Mouse (Mus musculus) neural tube, embryonic 15.5 days (tissue): Measurements from ENCODE around the gene Ppia. TPM values are rescaled to one million over a fixed set of nuclear protein-coding genes. Genes with fewer than 3 reads are reported as not detected.
A peak's percentile ranks its signal among the peaks of the same experiment; 100 is the strongest.
"Not testable (repeated sequence)": the region's sequence is repeated elsewhere in the genome, so short reads cannot be mapped to it uniquely, and the experiment has no call there.

Source experiments
- ATAC-seq: fragments of 200-750 bp; cut with Nextera tagmentation; 2 replicates; pipeline ENCODE4 v1.8.0; 2017; ENCODE audit warnings: mild to moderate bottlenecking, moderate TSS enrichment, moderate library complexity; ENCODE audit not compliant: low FRiP score
- H3K27ac ChIP-seq: fragments of 300-500 bp; sonication (generic); replicated peaks from 2 replicates; pipeline ENCODE4 v1.5.1; 2015; ENCODE audit warnings: mild to moderate bottlenecking, inconsistent platforms
- H3K27me3 ChIP-seq: fragments of 300-500 bp; sonication (generic); replicated peaks from 2 replicates; pipeline ENCODE4 v1.6.1; 2015; ENCODE audit warnings: inconsistent platforms
- H3K36me3 ChIP-seq: fragments of 300-500 bp; sonication (generic); 2 replicates; pipeline ENCODE4 v1.6.1; 2015; ENCODE audit warnings: inconsistent platforms
- H3K4me1 ChIP-seq: fragments of 300-500 bp; sonication (generic); 2 replicates; pipeline ENCODE4 v1.6.1; 2015; ENCODE audit warnings: inconsistent platforms
- H3K4me2 ChIP-seq: fragments of 300-500 bp; sonication (generic); 2 replicates; pipeline ENCODE4 v1.6.1; 2015; ENCODE audit warnings: inconsistent platforms, mild to moderate bottlenecking, moderate library complexity
- H3K4me3 ChIP-seq: fragments of 300-500 bp; sonication (generic); replicated peaks from 2 replicates; pipeline ENCODE4 v1.5.1; 2015; ENCODE audit warnings: mild to moderate bottlenecking, inconsistent platforms
- H3K9ac ChIP-seq: fragments of 300-500 bp; sonication (generic); replicated peaks from 2 replicates; pipeline ENCODE4 v1.6.1; 2015; ENCODE audit warnings: mild to moderate bottlenecking, inconsistent platforms
- H3K9me3 ChIP-seq: fragments of 300-500 bp; sonication (generic); replicated peaks from 2 replicates; pipeline ENCODE4 v1.6.1; 2016; ENCODE audit warnings: inconsistent platforms
- WGBS: fragments of 180-500 bp; shearing (Covaris S2); methylation state at CpG from one replicate; pipeline ENCODE4 v1.1.7; 2015; ENCODE audit warnings: mixed read lengths; 5-methylcytosine and 5-hydroxymethylcytosine counted together
- polyA plus RNA-seq: library from polyadenylated mRNA; unstranded; fragments of >200 nt; fragmentation: Nextera tagmentation; extraction: Ambion mirVana; gene quantifications from 2 replicates; pipeline ENCODE4 v1.2.1, GENCODE M21; 2015

The Ppia gene
- polyA plus RNA-seq, result 4,598 and 4,773 TPM in 2 replicates

- Histone ChIP-seq H3K9me3 (no peaks in the 10 kb centered on the region), H3K4me2 (peak within 1 kb of the TSS; percentile 84), H3K4me1 (peaks cover 32% of the 10 kb centered on the region), H3K27ac (peak within 1 kb of the TSS; percentile 98), H3K4me3 (peak within 1 kb of the TSS; percentile 68), H3K27me3 (no peaks in the 10 kb centered on the region), H3K36me3 (peaks cover 12% of the 10 kb centered on the region), H3K9ac (peak within 1 kb of the TSS; percentile 83)
- WGBS, result 10% methylated on average over 21 of the region's 21 CpGs
- peak; percentile 56 for ATAC-seq
Observed at GRCm38 (mm10) chr11:6414751-6415550, at the start of gene Ppia. Gene Ppia (plus strand): TSS chr11:6415443.

GRCm38 (mm10) chr11:6365885-6366284 lies 49.4 kb upstream of the Ppia start:
- Histone ChIP-seq H3K9me3 (no peaks in the 10 kb centered on the region), H3K27ac (no peak overlapping the region), H3K36me3 (no peaks in the 10 kb centered on the region), H3K27me3 (no peaks in the 10 kb centered on the region), H3K9ac (no peak overlapping the region), H3K4me3 (no peak overlapping the region), H3K4me2 (no peak overlapping the region), H3K4me1 (no peaks in the 10 kb centered on the region)
- peak; percentile 79; the same call in 1 of the 2 replicates for ATAC-seq
- 21% methylated on average over 11 of the region's 11 CpGs for WGBS

- 75% methylated on average over 6 of the region's 6 CpGs for WGBS
- H3K27me3 ChIP-seq, result no peaks in the 10 kb centered on the region
- H3K9me3 ChIP-seq, result no peaks in the 10 kb centered on the region
- H3K4me1 ChIP-seq, result no peaks in the 10 kb centered on the region
- ATAC-seq, result no peak; the same call in 1 of the 2 replicates
- no peak overlapping the region for H3K27ac ChIP-seq
- no peak overlapping the region for H3K4me2 ChIP-seq
- H3K4me3 ChIP-seq, result no peak overlapping the region
- H3K36me3 ChIP-seq, result no peaks in the 10 kb centered on the region
- H3K9ac ChIP-seq, result no peak overlapping the region
Observed at GRCm38 (mm10) chr11:6366434-6366833, 48.8 kb upstream of the Ppia start.

DNA sequence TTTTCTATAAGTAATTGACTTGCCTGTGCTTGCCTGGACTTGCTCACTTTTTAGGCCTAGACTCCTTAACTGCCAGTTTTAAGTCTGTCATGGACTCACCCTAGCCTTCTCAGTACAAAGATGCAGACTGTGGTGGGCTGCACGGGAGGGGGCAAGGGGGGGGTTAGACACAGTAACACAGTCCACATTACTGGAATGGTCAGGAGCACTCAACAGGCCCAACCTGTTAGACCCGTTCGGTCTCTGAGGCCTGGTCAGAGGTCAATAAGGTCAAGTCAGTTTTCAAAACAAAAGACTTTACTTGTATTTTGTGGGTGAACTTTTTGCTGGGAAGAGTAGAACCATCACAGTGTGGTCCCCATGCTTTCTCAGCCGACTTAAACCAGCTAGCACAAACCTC lies 48.1 kb upstream of the Ppia start:
- Histone ChIP-seq H3K9ac (no peak overlapping the region), H3K9me3 (no peaks in the 10 kb centered on the region), H3K4me1 (no peaks in the 10 kb centered on the region), H3K27ac (no peak overlapping the region), H3K4me3 (no peak overlapping the region), H3K36me3 (no peaks in the 10 kb centered on the region), H3K27me3 (no peaks in the 10 kb centered on the region), H3K4me2 (no peak overlapping the region)
- WGBS, result 86% methylated on average over 4 of the region's 4 CpGs
- no peak for ATAC-seq

- H3K9ac ChIP-seq, H3K27ac ChIP-seq, H3K4me1 ChIP-seq, H3K27me3 ChIP-seq, H3K4me2 ChIP-seq, H3K4me3 ChIP-seq, H3K9me3 ChIP-seq, H3K36me3 ChIP-seq, ATAC-seq: not testable (repeated sequence)
- 85% methylated on average over 5 of the region's 5 CpGs for WGBS
Observed at GRCm38 (mm10) chr11:6367986-6368385, 47.3 kb upstream of the Ppia start.

- Histone ChIP-seq H3K27me3 (no peaks in the 10 kb centered on the region), H3K27ac (no peak overlapping the region), H3K9ac (no peak overlapping the region), H3K9me3 (no peaks in the 10 kb centered on the region), H3K4me3 (no peak overlapping the region), H3K36me3 (no peaks in the 10 kb centered on the region), H3K4me2 (no peak overlapping the region), H3K4me1 (no peaks in the 10 kb centered on the region)
- WGBS, result 90% methylated on average over 11 of the region's 11 CpGs
- ATAC-seq, result no peak
Observed at GRCm38 (mm10) chr11:6371376-6372155, 43.7 kb upstream of the Ppia start.

DNA sequence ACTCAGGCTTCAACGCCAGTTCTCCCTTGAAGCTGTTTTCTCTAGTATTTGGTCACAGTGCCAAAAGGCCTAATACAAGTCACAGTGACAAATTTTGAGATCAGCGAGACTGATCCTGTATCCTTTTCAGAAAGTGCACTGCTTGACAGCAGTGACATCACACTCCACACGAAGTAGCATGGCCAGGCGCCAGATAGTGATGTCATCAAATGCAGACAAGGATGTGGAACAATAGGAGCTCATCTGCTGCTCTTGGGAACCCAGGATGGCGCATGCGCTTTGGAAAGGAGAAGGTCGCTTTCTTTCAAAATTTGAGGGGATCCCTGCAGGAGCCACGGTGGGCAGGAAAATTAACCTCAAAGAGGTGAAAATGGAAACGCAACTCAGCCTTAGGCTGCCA lies 42.5 kb upstream of the Ppia start:
- Histone ChIP-seq H3K4me3 (no peak overlapping the region), H3K27me3 (no peaks in the 10 kb centered on the region), H3K4me1 (no peaks in the 10 kb centered on the region), H3K36me3 (no peaks in the 10 kb centered on the region), H3K9ac (no peak overlapping the region), H3K27ac (no peak overlapping the region), H3K4me2 (no peak overlapping the region), H3K9me3 (no peaks in the 10 kb centered on the region)
- 90% methylated on average over 9 of the region's 9 CpGs for WGBS
- ATAC-seq, result no peak

- 88% methylated on average over 6 of the region's 6 CpGs for WGBS
- Histone ChIP-seq H3K4me2 (no peak overlapping the region), H3K9ac (no peak overlapping the region), H3K36me3 (no peaks in the 10 kb centered on the region), H3K4me1 (no peaks in the 10 kb centered on the region), H3K27me3 (no peaks in the 10 kb centered on the region), H3K9me3 (no peaks in the 10 kb centered on the region), H3K4me3 (no peak overlapping the region), H3K27ac (no peak overlapping the region)
- no peak for ATAC-seq
Observed at GRCm38 (mm10) chr11:6380916-6381315, 34.3 kb upstream of the Ppia start.

- H3K9me3 ChIP-seq, result no peaks in the 10 kb centered on the region
- H3K4me2 ChIP-seq, result peak overlapping the region; percentile 64
- 91% methylated on average over 6 of the region's 6 CpGs for WGBS
- no peak overlapping the region for H3K9ac ChIP-seq
- H3K4me1 ChIP-seq, result peaks cover 25% of the 10 kb centered on the region
- H3K27me3 ChIP-seq, result no peaks in the 10 kb centered on the region
- peak overlapping the region; percentile 94 for H3K27ac ChIP-seq
- H3K4me3 ChIP-seq, result peak overlapping the region; percentile 87
- ATAC-seq, result no peak
- peaks cover 12% of the 10 kb centered on the region for H3K36me3 ChIP-seq
Observed at GRCm38 (mm10) chr11:6388126-6388725, 27.0 kb upstream of the Ppia start.

GRCm38 (mm10) chr11:6388726-6389413 lies 26.4 kb upstream of the Ppia start, which contains the start of gene Zmiz2:
Gene Zmiz2 (plus strand): TSS chr11:6389074.
- peak within 1 kb of the TSS; percentile 94 for H3K27ac ChIP-seq
- H3K27me3 ChIP-seq, result no peaks in the 10 kb centered on the region
- WGBS, result 6% methylated on average over 51 of the region's 60 CpGs
- H3K36me3 ChIP-seq, result peaks cover 12% of the 10 kb centered on the region
- H3K4me3 ChIP-seq, result peak within 1 kb of the TSS; percentile 87
- ATAC-seq, result peak; percentile 98
- no peaks in the 10 kb centered on the region for H3K9me3 ChIP-seq
- peaks cover 27% of the 10 kb centered on the region for H3K4me1 ChIP-seq
- H3K4me2 ChIP-seq, result peak within 1 kb of the TSS; percentile 64
- H3K9ac ChIP-seq, result peak within 1 kb of the TSS; percentile 97

DNA sequence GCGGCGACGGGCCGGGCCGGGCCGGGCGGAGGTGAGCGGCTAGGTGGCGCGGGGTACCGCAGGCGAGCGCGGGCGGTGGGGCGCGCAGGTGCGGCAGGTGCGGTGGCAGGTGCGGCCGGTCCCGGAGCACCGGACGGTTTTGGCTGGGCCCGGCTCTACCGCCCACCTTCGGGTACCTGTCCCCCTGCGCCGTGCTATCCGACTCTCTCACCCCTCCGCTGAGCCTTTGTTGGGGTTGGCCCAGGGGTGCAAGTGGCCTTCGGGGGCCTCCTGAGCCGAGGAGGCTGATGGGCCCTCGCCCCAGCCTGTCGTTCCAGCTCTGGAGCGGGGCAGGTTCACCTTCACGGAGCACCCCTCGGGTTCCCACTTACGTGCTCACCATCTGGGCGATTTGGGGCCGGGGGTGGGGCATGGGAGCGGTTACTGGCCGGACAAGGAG lies 25.7 kb upstream of the Ppia start:
- Histone ChIP-seq H3K9me3 (no peaks in the 10 kb centered on the region), H3K4me1 (peaks cover 32% of the 10 kb centered on the region), H3K9ac (peak overlapping the region; percentile 97), H3K4me3 (peak overlapping the region; percentile 87), H3K4me2 (peak overlapping the region; percentile 64), H3K27me3 (no peaks in the 10 kb centered on the region), H3K27ac (peak overlapping the region; percentile 94), H3K36me3 (peaks cover 15% of the 10 kb centered on the region)
- whole genome bisulfite sequencing, result 0% methylated on average over 28 of the region's 43 CpGs
- peak; percentile 36 for ATAC-seq
